Mouse (Mus musculus): ENCODE measurements around the gene Gtf2h3.
A peak's percentile ranks its signal among the peaks of the same experiment; 100 is the strongest.
"Not testable (repeated sequence)": the region's sequence is repeated elsewhere in the genome, so short reads cannot be mapped to it uniquely, and the experiment has no call there.

Gtf2h3 gene

DNA sequence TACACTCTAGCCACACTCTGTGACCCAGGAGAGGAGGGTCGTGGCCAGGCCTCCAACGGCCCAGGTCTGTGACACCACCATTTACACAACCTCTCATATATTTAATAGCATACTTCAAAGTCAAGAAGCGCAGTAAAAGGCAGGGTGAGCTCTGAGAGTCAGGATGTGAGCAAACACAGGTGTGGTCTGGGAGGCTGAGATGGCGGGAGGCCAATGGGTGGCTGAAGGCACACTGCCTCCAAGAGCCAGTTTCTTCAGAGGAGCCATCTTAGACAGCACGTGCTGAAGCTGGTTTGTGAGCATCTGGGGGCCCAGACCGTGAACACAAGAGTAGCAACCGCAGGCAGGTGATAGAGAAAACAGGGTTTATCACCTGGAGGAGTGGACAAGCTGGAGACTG lies 3.5 kb upstream of the Gtf2h3 start:
- no peak for DNase-seq

DNA sequence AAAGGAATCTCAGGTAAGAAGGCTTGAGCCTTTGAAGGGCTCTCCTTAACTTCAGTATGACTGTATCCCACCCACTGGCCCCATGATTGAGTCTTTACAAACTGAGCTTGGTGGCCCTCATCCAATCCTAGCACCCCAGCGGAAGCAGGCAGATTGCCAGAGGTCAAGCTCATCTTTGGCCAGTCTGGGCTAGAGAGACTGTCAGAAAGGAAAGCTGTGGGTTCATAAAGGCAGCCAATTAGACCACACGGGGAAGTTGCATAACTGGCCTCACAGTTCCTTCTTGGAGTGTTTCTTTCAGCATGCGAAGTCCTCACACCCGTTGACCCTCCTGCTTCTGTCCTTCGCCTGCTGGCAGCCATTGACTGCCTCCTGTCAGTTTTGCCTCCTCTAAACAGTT lies 3.6 kb downstream of the Gtf2h3 start:
- DNase-seq: peak; percentile 61

DNA sequence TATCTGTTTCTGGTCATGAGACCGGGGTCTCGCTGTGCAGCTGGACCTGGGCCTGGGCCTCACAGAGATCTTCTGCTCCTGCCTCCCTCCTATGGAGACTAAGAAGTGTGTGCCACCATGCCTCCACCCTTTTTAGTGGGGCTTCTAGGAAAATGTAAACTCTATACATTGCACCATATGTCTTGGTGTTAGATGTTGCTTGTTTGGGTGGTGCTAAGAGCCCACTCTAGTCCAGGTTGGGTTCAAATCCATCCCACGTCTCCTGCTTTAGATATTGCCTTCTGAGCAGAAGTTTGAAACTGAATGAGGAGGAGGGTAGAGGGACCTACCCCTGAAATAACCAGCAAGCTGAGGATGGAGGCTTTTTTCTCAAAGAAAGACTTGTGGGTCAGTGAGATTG lies 13.8 kb downstream of the Gtf2h3 start:
- DNase-seq: no peak

GRCm38 (mm10) chr5:124598224-124599174 lies 19.6 kb downstream of the Gtf2h3 start:
- DNase-seq: peak; percentile 99

DNA sequence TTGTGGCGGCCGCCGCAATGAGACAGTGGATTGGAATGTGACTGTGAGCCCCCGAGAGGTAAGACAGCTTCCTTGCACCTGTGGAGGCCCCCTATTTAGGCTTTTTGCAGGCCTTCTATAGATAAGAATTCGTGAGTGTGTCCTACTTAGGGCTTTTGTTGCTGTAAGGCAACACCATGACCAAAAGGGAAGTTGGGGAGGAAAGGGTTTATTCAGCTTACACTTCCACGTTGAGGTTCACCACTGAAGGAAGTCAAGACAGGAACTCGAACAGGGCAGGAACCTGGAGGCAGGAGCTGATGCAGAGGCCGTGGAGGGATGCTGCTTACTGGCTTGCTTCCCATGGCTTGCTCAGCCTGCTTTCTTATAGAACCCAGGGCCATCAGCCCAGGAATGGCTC lies 20.8 kb downstream of the Gtf2h3 start:
- DNase-seq: not testable (repeated sequence)

DNA sequence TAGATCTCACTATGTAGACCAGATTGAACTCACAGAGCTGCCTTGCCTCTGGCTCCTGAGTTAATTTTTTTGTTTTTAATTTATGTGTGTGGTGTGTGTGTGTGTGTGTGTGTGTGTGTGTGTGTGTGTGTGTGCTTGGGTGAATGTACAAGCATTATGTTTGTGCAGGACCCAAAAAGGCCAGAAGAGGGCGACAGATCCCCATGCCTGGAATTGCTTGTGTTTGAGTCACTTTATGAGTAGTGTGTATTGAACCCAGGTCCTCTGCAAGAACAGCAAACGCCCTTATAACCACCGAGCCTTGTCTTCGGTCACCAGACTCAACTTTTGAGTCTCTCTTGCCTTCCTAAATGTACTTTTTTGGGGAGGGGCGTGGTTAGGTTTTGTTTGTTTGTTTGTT lies 23.4 kb downstream of the Gtf2h3 start:
- DNase-seq: peak; percentile 65

GRCm38 (mm10) chr5:124604296-124604695 lies 25.4 kb downstream of the Gtf2h3 start:
- DNase-seq: no peak

DNA sequence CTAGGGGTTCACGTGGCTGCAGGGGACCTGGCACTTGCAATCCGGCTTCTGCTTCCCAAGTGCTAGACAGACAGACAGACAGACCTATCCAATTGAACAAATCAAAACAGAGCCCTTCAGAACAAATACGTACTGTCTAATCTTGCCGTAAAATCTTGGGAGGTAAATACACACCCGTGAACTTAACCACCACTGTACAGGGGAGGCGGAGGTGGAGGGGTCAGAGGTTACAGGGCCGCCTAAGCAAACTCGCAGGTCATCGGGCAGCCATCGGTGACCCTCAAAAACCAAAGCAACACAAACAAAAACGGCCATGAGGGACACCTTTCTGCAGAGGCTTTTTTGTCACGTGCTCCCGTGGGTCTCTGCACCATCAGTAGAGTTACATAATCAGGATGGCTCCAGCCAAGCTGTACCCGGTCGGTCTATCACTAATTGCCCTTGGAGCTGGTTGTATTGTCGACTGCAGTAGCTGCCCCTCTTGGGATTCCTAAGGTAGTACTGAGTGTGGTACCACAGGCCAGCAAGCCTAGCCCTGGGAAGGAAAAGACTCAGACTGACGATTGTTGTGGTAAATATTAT lies 26.2 kb downstream of the Gtf2h3 start:
- no peak for DNase-seq

DNA sequence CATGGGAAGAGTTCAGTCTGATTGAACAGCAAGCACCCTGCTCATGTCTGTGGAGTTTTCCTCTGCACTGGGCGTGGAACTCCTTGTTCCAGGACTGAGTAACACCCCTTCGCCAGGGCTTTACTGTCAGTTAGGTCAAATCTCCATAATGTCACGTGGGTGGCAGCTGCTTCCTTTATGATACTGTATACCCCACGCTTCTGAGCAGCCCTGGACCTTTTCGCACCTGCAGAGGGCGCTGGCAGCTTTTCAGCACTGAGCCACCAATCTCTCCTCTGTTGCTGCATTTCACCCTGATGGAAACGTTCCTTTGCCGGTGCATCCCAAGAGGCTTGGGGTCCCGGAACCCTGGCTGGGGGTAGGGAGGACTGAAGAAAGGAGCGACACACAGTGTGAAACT lies 32.0 kb downstream of the Gtf2h3 start:
- DNase-seq: no peak

DNA sequence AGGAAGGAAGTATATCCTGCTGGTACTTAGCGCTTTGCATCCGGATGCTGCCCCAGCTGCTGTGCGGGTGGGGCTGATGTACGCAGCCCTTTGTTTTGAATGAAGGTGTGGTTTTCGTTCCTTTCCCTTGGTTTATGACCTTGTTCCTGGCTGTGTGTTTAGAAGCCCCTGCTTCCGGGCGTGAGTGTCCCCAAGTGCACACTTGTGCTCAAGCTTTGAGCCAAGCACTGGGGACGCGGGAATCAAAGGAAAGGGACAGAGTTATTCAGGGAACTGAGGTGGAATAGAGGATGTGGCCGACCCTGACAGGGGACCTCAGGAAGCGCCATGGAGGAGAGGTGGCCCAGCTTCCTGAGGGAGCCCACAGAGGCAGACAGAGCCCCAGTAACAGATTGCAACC lies 35.8 kb downstream of the Gtf2h3 start:
- peak; percentile 26 for DNase-seq

DNA sequence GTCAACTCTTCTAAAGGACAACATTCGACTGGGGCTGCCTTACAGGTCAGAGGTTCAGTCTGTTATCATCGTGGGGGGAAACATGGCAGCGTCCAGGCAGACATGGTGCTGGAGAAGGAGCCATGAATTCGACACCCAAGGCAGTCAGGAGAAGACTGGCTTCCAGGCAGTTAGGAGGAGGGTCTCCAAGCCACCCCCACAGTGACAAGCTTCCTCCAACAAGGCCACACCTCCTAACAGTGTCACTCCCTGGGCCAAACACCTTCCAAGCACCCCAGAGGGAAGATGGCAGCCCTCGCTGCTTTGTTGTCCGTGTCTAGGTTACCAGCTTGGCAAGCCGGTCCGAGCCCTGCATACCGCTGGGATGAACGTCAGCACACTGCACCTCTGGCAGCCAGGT lies 39.8 kb downstream of the Gtf2h3 start:
- no peak for DNase-seq

- peak; percentile 12 for DNase-seq
Observed at GRCm38 (mm10) chr5:124621362-124621761, 42.4 kb downstream of the Gtf2h3 start.

DNA sequence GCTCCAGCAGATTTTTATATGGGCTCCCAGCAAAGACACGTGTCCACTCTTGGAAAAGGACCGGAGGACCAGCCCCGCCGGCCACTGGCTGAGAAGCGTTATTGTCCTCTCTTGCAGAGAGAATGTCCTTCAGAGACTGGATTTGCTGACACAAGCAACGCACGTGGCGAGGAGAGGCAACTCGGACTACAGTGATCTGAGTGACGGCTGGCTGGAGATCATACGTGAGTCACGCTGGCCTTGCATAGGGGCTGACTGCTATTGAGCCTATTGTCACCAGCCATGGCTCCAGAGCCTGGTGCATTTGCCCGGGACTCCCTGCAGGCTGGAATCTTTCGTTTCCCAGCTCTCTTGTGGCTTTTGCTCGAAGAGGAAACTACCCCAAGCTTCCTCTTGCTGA lies 44.0 kb downstream of the Gtf2h3 start:
- no peak for DNase-seq

DNA sequence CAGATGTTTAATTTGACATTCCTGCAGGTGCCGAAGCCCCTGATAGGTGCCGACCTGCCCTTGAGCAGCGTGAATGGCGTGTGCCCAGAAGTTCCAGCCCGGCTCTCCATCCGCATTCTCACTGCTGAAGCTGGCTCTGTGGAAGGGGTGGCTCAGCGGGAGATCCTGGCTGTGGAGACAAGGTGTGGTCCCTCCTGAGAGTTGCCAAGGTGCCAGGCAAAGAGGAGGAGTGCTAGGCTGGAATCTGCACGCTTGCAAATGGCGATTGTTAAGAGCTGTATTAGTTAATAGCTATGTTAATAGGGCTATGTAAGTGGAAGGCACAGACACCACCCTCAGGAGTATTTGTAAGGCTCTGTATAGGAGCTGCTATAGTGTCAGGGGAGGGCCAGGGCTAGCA lies 45.4 kb downstream of the Gtf2h3 start:
- no peak for DNase-seq

GRCm38 (mm10) chr5:124628448-124629363 lies 49.8 kb downstream of the Gtf2h3 start, which contains the start of gene Atp6v0a2:
TSS of gene Atp6v0a2 (plus strand) at chr5:124628576.
- DNase-seq: peak; percentile 97

DNA sequence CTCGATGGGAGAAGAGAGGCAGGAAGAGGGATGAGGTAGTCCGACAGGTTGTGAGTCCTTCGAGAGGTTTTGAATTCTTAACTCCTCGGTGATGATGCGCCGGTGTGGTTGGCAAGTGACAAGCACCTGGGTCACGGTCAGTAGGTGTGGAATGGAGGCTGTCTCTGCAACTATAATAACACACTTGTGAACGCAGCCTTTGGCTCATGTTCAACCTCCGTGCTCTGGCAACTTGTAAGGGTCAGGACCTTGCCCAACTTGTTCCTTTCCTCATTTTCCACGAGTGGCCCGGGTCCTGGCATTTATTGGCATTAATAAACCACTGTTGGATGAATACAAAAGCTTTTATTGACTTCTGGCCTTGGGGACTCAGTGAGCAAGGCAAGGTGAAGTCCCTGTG lies 50.7 kb downstream of the Gtf2h3 start:
- peak; percentile 13 for DNase-seq

DNA sequence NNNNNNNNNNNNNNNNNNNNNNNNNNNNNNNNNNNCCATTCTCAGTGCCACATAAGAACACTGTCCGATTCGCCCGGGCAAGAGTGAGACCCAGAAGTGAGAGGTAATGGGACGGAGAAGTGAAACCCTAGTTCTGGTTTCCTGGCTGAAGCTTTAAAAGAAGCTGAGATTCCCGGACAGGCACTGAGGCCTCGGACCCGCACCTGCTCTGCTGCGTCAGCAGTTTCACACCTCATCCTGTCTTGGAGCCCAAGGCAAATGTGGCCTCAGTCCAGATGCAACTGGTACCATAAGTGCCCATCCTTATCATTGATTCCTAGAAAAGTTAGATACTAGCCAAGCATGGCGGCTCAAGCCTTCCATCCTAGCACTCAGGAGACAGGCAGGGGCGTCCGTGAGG lies 52.7 kb downstream of the Gtf2h3 start:
- DNase-seq: no peak

DNA sequence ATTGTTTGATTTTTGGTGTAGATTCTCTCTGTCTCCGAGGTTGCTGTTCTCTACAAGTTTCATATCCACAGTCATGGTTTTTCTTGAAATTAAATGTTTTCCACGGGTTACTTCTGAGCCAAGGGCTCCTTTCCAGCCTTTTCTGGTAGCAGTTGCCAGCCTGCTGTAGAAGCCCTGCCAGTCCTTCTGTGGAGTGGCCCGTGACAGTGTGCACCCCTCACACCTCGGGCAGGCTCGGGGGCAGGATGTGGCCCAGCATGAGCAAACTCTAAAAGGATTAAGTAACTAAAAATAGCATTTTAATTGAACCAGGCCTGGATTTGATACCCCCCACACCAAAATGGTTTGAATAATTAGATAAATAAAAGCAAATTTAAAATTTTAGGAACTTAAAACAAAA lies 53.5 kb downstream of the Gtf2h3 start:
- DNase-seq: no peak

GRCm38 (mm10) chr5:124633425-124633824 lies 54.5 kb downstream of the Gtf2h3 start:
- no peak for DNase-seq

- DNase-seq: peak; percentile 37
Observed at GRCm38 (mm10) chr5:124635068-124635467, 56.1 kb downstream of the Gtf2h3 start.

- no peak for DNase-seq
Observed at GRCm38 (mm10) chr5:124636139-124636538, 57.2 kb downstream of the Gtf2h3 start.

- DNase-seq: no peak
Observed at GRCm38 (mm10) chr5:124636694-124637093, 57.8 kb downstream of the Gtf2h3 start.

- no peak for DNase-seq
Observed at GRCm38 (mm10) chr5:124637300-124637699, 58.4 kb downstream of the Gtf2h3 start.
